Mouse (Mus musculus): Measurements from ENCODE around the gene Cntln.

DNA sequence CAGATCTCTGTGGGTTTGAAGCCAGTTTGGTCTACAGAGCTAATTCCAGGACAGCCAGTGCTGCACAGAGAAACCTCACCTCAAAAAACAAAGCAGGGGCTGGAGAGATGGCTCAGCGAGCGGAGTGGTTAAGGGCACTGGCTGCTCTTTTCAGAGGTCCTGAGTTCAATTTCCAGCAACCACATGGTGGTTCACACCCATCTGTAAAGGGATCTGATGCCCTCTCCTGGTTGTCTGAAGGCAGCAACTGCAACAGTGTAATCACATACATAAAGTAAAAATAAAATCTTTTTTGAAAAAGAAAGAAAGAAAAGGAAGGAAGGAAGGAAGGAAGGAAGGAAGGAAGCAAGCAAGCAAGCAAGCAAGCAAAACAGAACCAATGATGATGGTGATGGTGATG is 26.5 kb upstream of the Cntln start:
- TF ChIP-seq CTCF (IDR thresholded peaks at IDR 0.05; ENCODE audit: low read depth, low read length) (no peak), POLR2A (IDR thresholded peaks at IDR 0.05; ENCODE audit: borderline replicate concordance, low read depth, low read length) (no peak)
